Mouse (Mus musculus) stomach, embryonic 15.5 days (tissue): ENCODE measurements at regions not wholly inside any gene's neighbourhood (a gene's known extent, or its start where the extent isn't known, plus 50 kb on each side); places are given as distances from the start of the nearest gene placed in this dataset.

Source experiments
- ATAC-seq: fragments of 200-750 bp; cut with Nextera tagmentation; 2 replicates; pipeline ENCODE4 v1.8.0; 2017; ENCODE audit warnings: low read depth, moderate number of reproducible peaks, moderate TSS enrichment; ENCODE audit not compliant: insufficient read depth, low FRiP score
- H3K27ac ChIP-seq: fragments of 300-500 bp; sonication (generic); 2 replicates; pipeline ENCODE4 v1.5.1; 2015; ENCODE audit warnings: mild to moderate bottlenecking, inconsistent platforms
- H3K27me3 ChIP-seq: fragments of 300-500 bp; sonication (generic); replicated peaks from 2 replicates; pipeline ENCODE4 v1.6.1; 2015; ENCODE audit warnings: inconsistent platforms
- H3K36me3 ChIP-seq: fragments of 300-500 bp; sonication (generic); 2 replicates; pipeline ENCODE4 v1.6.1; 2015; ENCODE audit warnings: inconsistent platforms
- H3K4me1 ChIP-seq: fragments of 300-500 bp; sonication (generic); 2 replicates; pipeline ENCODE4 v1.6.1; 2015; ENCODE audit warnings: inconsistent platforms
- H3K4me2 ChIP-seq: fragments of 300-500 bp; sonication (generic); 2 replicates; pipeline ENCODE4 v1.6.1; 2015; ENCODE audit warnings: mild to moderate bottlenecking, inconsistent platforms
- H3K4me3 ChIP-seq: fragments of 300-500 bp; sonication (generic); replicated peaks from 2 replicates; pipeline ENCODE4 v1.5.1; 2015; ENCODE audit warnings: inconsistent platforms
- H3K9ac ChIP-seq: fragments of 300-500 bp; sonication (generic); 2 replicates; pipeline ENCODE4 v1.6.1; 2015; ENCODE audit warnings: inconsistent platforms
- H3K9me3 ChIP-seq: fragments of 300-500 bp; sonication (generic); 2 replicates; pipeline ENCODE4 v1.6.1; 2016; ENCODE audit warnings: inconsistent platforms
- WGBS: fragments of 180-500 bp; shearing (Covaris S2); methylation state at CpG from one replicate; pipeline ENCODE4 v1.1.7; 2015; 5-methylcytosine and 5-hydroxymethylcytosine counted together

- 80% methylated on average over 7 of the region's 7 CpGs for WGBS
- no peaks in the 10 kb centered on the region for H3K4me1 ChIP-seq
- H3K36me3 ChIP-seq, result no peaks in the 10 kb centered on the region
- H3K9ac ChIP-seq, result no peak overlapping the region
- H3K4me2 ChIP-seq, result no peak overlapping the region
- H3K27ac ChIP-seq, result no peak overlapping the region
- no peak for ATAC-seq
- H3K27me3 ChIP-seq, result no peaks in the 10 kb centered on the region
- no peaks in the 10 kb centered on the region; the same call in 1 of the 2 replicates for H3K9me3 ChIP-seq
- no peak overlapping the region for H3K4me3 ChIP-seq
Observed at GRCm38 (mm10) chr8:128092826-128093225, 265.6 kb upstream of the Nrp1 start.

- 86% methylated on average over 1 of the region's 1 CpGs for WGBS
Observed at GRCm38 (mm10) chr8:128095451-128095850, 263.0 kb upstream of the Nrp1 start.

GRCm38 (mm10) chr8:128097601-128098000 is 260.8 kb upstream of the Nrp1 start:
- Histone ChIP-seq H3K4me3 (no peak overlapping the region), H3K4me2 (no peak overlapping the region), H3K9ac (no peak overlapping the region), H3K27ac (no peak overlapping the region), H3K27me3 (no peaks in the 10 kb centered on the region), H3K36me3 (no peaks in the 10 kb centered on the region), H3K9me3 (no peaks in the 10 kb centered on the region), H3K4me1 (no peaks in the 10 kb centered on the region)
- WGBS, result 81% methylated on average over 3 of the region's 3 CpGs
- no peak for ATAC-seq

More at GRCm38 (mm10) chr8:128095451-128095850, 263.0 kb upstream of the Nrp1 start:
- no peak for ATAC-seq
- H3K9ac ChIP-seq, result no peak overlapping the region
- no peaks in the 10 kb centered on the region for H3K36me3 ChIP-seq
- H3K27ac ChIP-seq, result no peak overlapping the region
- no peaks in the 10 kb centered on the region; the same call in 1 of the 2 replicates for H3K9me3 ChIP-seq
- no peaks in the 10 kb centered on the region for H3K4me1 ChIP-seq
- no peak overlapping the region for H3K4me2 ChIP-seq
- no peak overlapping the region for H3K4me3 ChIP-seq
- no peaks in the 10 kb centered on the region for H3K27me3 ChIP-seq

GRCm38 (mm10) chr8:128103380-128103779 is 255.0 kb upstream of the Nrp1 start:
- ATAC-seq, result no peak
- no peak overlapping the region for H3K9ac ChIP-seq

GRCm38 (mm10) chr8:128106569-128106968 is 251.8 kb upstream of the Nrp1 start:
- H3K36me3 ChIP-seq, result no peaks in the 10 kb centered on the region
- no peak overlapping the region for H3K4me2 ChIP-seq
- H3K27ac ChIP-seq, result no peak overlapping the region
- H3K9me3 ChIP-seq, result no peaks in the 10 kb centered on the region
- no peak for ATAC-seq
- H3K9ac ChIP-seq, result no peak overlapping the region
- no peaks in the 10 kb centered on the region for H3K27me3 ChIP-seq
- no peaks in the 10 kb centered on the region for H3K4me1 ChIP-seq
- H3K4me3 ChIP-seq, result no peak overlapping the region
- 82% methylated on average over 2 of the region's 2 CpGs for WGBS

More at GRCm38 (mm10) chr8:128103380-128103779, 255.0 kb upstream of the Nrp1 start:
- H3K4me1 ChIP-seq, result no peaks in the 10 kb centered on the region
- no peaks in the 10 kb centered on the region for H3K27me3 ChIP-seq
- H3K9me3 ChIP-seq, result no peaks in the 10 kb centered on the region
- no peaks in the 10 kb centered on the region for H3K36me3 ChIP-seq
- H3K27ac ChIP-seq, result no peak overlapping the region
- WGBS, result 88% methylated on average over 1 of the region's 1 CpGs
- no peak overlapping the region for H3K4me3 ChIP-seq
- H3K4me2 ChIP-seq, result no peak overlapping the region

- WGBS, result 81% methylated on average over 7 of the region's 7 CpGs
- ATAC-seq, result no peak
Observed at GRCm38 (mm10) chr8:128107041-128107440, 251.4 kb upstream of the Nrp1 start.

GRCm38 (mm10) chr8:128109036-128109435 is 249.4 kb upstream of the Nrp1 start:
- Histone ChIP-seq H3K27ac (no peak overlapping the region), H3K9me3 (no peaks in the 10 kb centered on the region), H3K4me1 (no peaks in the 10 kb centered on the region), H3K4me2 (no peak overlapping the region), H3K27me3 (no peaks in the 10 kb centered on the region), H3K9ac (no peak overlapping the region), H3K36me3 (no peaks in the 10 kb centered on the region), H3K4me3 (no peak overlapping the region)
- WGBS, result 71% methylated on average over 3 of the region's 3 CpGs
- ATAC-seq, result no peak

More at GRCm38 (mm10) chr8:128107041-128107440, 251.4 kb upstream of the Nrp1 start:
- Histone ChIP-seq H3K9me3 (no peaks in the 10 kb centered on the region), H3K4me1 (no peaks in the 10 kb centered on the region), H3K9ac (no peak overlapping the region), H3K4me2 (no peak overlapping the region), H3K4me3 (no peak overlapping the region), H3K27ac (no peak overlapping the region), H3K27me3 (no peaks in the 10 kb centered on the region), H3K36me3 (no peaks in the 10 kb centered on the region)

GRCm38 (mm10) chr8:128111132-128111531 is 247.3 kb upstream of the Nrp1 start:
- no peaks in the 10 kb centered on the region for H3K4me1 ChIP-seq
- H3K27ac ChIP-seq, result no peak overlapping the region
- H3K36me3 ChIP-seq, result no peaks in the 10 kb centered on the region
- H3K9ac ChIP-seq, result no peak overlapping the region
- H3K9me3 ChIP-seq, result no peaks in the 10 kb centered on the region
- no peak overlapping the region for H3K4me2 ChIP-seq
- no peak overlapping the region for H3K4me3 ChIP-seq
- 74% methylated on average over 3 of the region's 3 CpGs for WGBS
- H3K27me3 ChIP-seq, result no peaks in the 10 kb centered on the region
- ATAC-seq, result no peak

GRCm38 (mm10) chr8:128113116-128113515 is 245.3 kb upstream of the Nrp1 start:
- no peak overlapping the region for H3K4me2 ChIP-seq

GRCm38 (mm10) chr8:128141290-128141966 is 217.0 kb upstream of the Nrp1 start:
- Histone ChIP-seq H3K36me3 (no peaks in the 10 kb centered on the region), H3K27me3 (no peaks in the 10 kb centered on the region), H3K4me3 (no peak overlapping the region), H3K9ac (no peak overlapping the region), H3K4me2 (no peak overlapping the region), H3K9me3 (no peaks in the 10 kb centered on the region), H3K27ac (no peak overlapping the region), H3K4me1 (no peaks in the 10 kb centered on the region)
- no peak for ATAC-seq
- 78% methylated on average over 4 of the region's 4 CpGs for WGBS

More at GRCm38 (mm10) chr8:128113116-128113515, 245.3 kb upstream of the Nrp1 start:
- no peak for ATAC-seq
- Histone ChIP-seq H3K9ac (no peak overlapping the region), H3K36me3 (no peaks in the 10 kb centered on the region), H3K27ac (no peak overlapping the region), H3K4me3 (no peak overlapping the region), H3K4me1 (no peaks in the 10 kb centered on the region), H3K27me3 (no peaks in the 10 kb centered on the region), H3K9me3 (no peaks in the 10 kb centered on the region)
- WGBS, result 60% methylated on average over 1 of the region's 1 CpGs

- no peaks in the 10 kb centered on the region for H3K9me3 ChIP-seq
- no peaks in the 10 kb centered on the region for H3K27me3 ChIP-seq
- H3K27ac ChIP-seq, result no peak overlapping the region
- H3K36me3 ChIP-seq, result no peaks in the 10 kb centered on the region
- WGBS, result 74% methylated on average over 3 of the region's 3 CpGs
- no peak overlapping the region for H3K4me2 ChIP-seq
- H3K9ac ChIP-seq, result no peak overlapping the region
- no peaks in the 10 kb centered on the region for H3K4me1 ChIP-seq
- ATAC-seq, result no peak
- H3K4me3 ChIP-seq, result no peak overlapping the region
Observed at GRCm38 (mm10) chr8:128148351-128148942, 210.0 kb upstream of the Nrp1 start.

- Histone ChIP-seq H3K36me3 (no peaks in the 10 kb centered on the region), H3K9ac (no peak overlapping the region), H3K27me3 (no peaks in the 10 kb centered on the region), H3K27ac (no peak overlapping the region), H3K9me3 (no peaks in the 10 kb centered on the region), H3K4me3 (no peak overlapping the region), H3K4me1 (no peaks in the 10 kb centered on the region), H3K4me2 (no peak overlapping the region)
- no peak for ATAC-seq
Observed at GRCm38 (mm10) chr8:128155604-128156003, 202.8 kb upstream of the Nrp1 start.
